Mouse (Mus musculus) heart, adult 18-20 months (tissue): ENCODE results near the gene Ttc33. TPM values are rescaled to one million over a fixed set of nuclear protein-coding genes. Genes with fewer than 3 reads are reported as not detected.
"Not testable (repeated sequence)": the region's sequence is repeated elsewhere in the genome, so short reads cannot be mapped to it uniquely, and the experiment has no call there.

Experiments used
- DNase-seq, 2 experiments: peaks; one replicate each; pipeline ENCODE4 v3.0.0; 2021 to 2022; ENCODE audit warnings: mixed read lengths in 1 of 2
- total RNA-seq, 2 experiments: library from RNA; stranded (reverse); gene quantifications; 2 replicates each; pipeline ENCODE4 v1.2.3; 2021

Ttc33 gene
- total RNA-seq, 2 experiments from 2014 or later = 41.0 to 49.4 TPM

- peak; percentile 2 to 29 for DNase-seq
Observed at GRCm38 (mm10) chr15:5184668-5185330, 526 bp upstream of the Ttc33 start.

GRCm38 (mm10) chr15:5186293-5186675 lies 959 bp downstream of the Ttc33 start:
- no peak for DNase-seq

GRCm38 (mm10) chr15:5187116-5187515 lies 1.8 kb downstream of the Ttc33 start:
- no peak for DNase-seq

GRCm38 (mm10) chr15:5188029-5188428 lies 2.7 kb downstream of the Ttc33 start:
- DNase-seq = no peak

- DNase-seq = peak; percentile 24 to 41
Observed at GRCm38 (mm10) chr15:5189504-5190093, 4.3 kb downstream of the Ttc33 start.

GRCm38 (mm10) chr15:5193833-5194232 lies 8.5 kb downstream of the Ttc33 start:
- peak; percentile 17 to 42 for DNase-seq

GRCm38 (mm10) chr15:5194446-5194845 lies 9.1 kb downstream of the Ttc33 start:
- DNase-seq = no peak

GRCm38 (mm10) chr15:5194931-5195330 lies 9.6 kb downstream of the Ttc33 start:
- peak in 1 of 2 experiments; percentile 16 for DNase-seq

GRCm38 (mm10) chr15:5195987-5196514 lies 10.7 kb downstream of the Ttc33 start:
- peak; percentile 26 to 56 for DNase-seq

GRCm38 (mm10) chr15:5196691-5197090 lies 11.4 kb downstream of the Ttc33 start:
- DNase-seq = peak in 1 of 2 experiments; percentile 14

- DNase-seq = no peak
Observed at GRCm38 (mm10) chr15:5205222-5205621, 19.9 kb downstream of the Ttc33 start.

GRCm38 (mm10) chr15:5209116-5209515 lies 23.8 kb downstream of the Ttc33 start:
- DNase-seq = no peak

- DNase-seq = no peak
Observed at GRCm38 (mm10) chr15:5220491-5220890, 35.2 kb downstream of the Ttc33 start.

GRCm38 (mm10) chr15:5230746-5231145 lies 45.4 kb downstream of the Ttc33 start:
- not testable (repeated sequence) for DNase-seq

GRCm38 (mm10) chr15:5234659-5235058 lies 49.3 kb downstream of the Ttc33 start:
- no peak for DNase-seq

- DNase-seq = peak; percentile 51 to 57
Observed at GRCm38 (mm10) chr15:5235527-5235926, 50.2 kb downstream of the Ttc33 start.

GRCm38 (mm10) chr15:5236538-5236937 lies 51.2 kb downstream of the Ttc33 start:
- DNase-seq = peak; percentile 83 to 90

GRCm38 (mm10) chr15:5237012-5237660 lies 51.8 kb downstream of the Ttc33 start:
- peak; percentile 42 to 51 for DNase-seq

GRCm38 (mm10) chr15:5238073-5238472 lies 52.7 kb downstream of the Ttc33 start:
- DNase-seq = no peak

- DNase-seq = peak; percentile 51 to 74
Observed at GRCm38 (mm10) chr15:5238553-5238952, 53.2 kb downstream of the Ttc33 start.

- no peak for DNase-seq
Observed at GRCm38 (mm10) chr15:5239361-5239760, 54.0 kb downstream of the Ttc33 start.

- DNase-seq = peak; percentile 48 to 63
Observed at GRCm38 (mm10) chr15:5239901-5240300, 54.6 kb downstream of the Ttc33 start.

GRCm38 (mm10) chr15:5240360-5240759 lies 55.0 kb downstream of the Ttc33 start:
- peak in 1 of 2 experiments; percentile 32 for DNase-seq
